Mouse (Mus musculus) urinary bladder, postnatal 36 days (tissue): ENCODE results near the gene Ckap2l.

ENCODE experiments used
- DNase-seq, 2 experiments: peaks; one replicate each; pipeline ENCODE4 v3.0.0; 2022; ENCODE audit warnings: low spot score in 2 of 2, mixed read lengths in 1 of 2

The Ckap2l gene

GRCm38 (mm10) chr2:129263073-129263472, 33.9 kb downstream of the Ckap2l start:
- no peak for DNase-seq

DNA sequence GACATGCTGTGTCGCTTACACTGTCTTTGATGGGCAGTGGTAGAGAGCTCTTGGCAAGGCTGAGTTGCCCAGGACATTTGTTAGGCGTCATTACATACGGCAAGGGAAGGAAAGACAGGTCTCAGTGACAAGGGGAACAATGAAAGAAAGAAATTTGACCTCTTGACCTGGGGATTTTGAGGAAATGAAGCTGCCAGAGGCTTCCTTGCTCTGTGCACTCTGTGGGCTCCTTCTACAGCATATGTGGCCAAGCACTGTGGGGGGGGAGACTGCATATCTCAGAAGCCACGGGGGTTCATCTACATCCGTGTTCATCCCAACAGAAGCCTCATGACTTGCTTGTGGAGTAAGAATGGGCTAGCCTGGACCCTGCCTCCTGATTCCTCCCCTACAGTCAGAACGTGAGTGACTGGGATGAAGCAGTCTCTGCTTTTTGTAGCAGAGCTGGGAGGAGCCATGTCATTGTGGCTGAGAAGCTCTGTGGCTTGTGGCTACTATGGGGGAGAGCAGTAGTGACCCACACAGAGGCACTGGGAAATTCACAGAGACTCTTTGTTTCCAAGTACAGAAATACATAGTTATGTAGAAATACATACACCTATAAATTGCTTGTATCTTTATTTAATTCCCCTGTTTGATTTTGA, 35.7 kb downstream of the Ckap2l start:
- no peak for DNase-seq

DNA sequence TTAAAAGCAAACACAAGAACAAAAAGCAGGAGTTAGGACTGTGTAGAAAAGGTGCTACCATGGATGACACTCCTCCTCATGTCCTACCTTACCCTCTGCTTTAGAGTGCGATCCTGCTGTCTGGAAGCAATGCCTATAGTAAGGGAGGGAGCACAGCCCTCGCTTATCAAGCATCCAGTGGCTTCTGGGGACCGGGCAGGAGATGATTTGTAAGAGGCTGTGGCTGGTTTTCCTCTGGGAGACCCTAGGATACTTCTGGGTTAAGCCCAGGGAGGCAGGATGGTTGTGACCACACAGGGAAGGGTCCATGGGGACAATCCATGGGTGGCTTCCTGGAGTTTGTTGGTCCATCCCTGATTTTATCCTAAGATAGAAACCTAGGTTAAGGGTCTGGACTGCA, 36.4 kb downstream of the Ckap2l start:
- DNase-seq: no peak

GRCm38 (mm10) chr2:129258475-129259211, 38.4 kb downstream of the Ckap2l start:
- peak; percentile 33 to 52 for DNase-seq

DNA sequence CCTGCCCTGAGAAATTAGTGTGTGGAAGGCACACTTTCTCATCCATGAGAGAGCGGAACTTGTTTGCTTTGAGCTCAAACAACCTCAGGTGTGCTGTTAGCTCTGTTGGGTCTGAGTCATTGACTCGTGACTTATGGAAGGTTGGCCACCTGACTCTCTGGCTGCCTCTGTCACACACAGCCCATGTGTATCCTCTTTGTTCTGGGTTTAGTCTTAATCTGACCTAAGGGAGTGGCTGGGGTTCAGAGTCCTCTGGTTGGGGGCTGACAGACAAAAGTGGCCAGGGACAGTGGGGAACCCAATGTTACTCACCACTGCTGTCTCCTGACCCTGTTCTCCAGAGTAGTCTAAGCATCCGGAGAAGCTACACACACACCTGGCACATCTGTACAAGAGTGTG, 39.0 kb downstream of the Ckap2l start:
- DNase-seq: no peak

GRCm38 (mm10) chr2:129256006-129256405, 41.0 kb downstream of the Ckap2l start:
- no peak for DNase-seq

DNA sequence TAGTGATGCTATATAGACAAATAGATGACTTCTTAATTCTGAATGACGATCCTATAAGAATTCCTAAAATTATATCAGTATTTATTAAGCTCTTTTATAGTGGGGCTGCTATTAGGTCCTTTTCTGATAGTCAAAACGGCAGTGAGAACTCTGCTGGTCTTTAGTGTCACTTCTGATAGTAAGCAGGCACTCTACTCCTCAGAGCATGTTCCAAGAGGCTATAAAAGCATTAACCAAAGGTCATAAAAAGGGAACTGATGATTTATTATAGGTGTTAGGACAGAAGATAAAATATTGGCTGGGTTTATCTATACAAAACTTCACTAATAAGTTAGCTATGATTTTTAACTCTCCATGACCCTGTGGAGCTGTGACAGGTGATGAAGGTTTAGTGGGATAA, 42.9 kb downstream of the Ckap2l start:
- no peak for DNase-seq

GRCm38 (mm10) chr2:129253631-129253970, 43.4 kb downstream of the Ckap2l start:
- no peak for DNase-seq

DNA sequence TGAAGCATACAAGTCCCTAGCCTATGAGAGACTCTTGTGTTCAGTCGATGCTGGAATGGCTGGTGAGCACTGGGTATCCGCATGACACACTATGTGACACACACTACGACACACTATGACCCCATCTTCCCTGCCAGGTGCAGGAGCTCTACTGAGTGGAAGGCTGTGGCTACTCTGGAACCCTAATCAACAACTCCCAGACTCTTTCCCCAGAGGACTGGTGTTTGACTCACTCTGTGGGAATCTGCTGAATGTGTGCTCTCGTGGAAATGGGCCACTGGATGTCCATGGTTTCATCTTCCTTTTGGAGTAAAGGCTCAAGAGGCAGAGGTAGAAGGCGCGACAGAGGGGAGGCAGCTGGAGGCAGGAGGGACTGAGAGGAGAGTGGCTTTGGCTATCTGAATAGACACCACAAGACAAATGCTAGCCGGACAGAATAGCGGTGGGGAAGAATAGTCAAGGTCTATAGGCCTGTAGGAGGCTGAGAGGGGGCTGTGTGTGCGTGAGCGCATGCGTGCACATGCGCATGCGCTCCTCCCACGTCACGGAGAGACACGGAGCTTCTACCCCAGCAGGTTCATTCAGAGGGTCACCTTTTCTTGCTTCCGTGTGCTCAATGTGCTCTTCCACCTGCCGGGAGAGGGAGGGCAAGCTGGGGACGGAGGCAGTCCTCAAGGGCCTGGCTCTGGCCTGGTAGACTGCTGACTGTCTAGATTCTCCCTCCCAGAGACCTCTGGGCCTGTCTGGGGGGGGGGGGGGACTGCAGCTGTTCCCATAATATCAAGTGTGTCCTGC, 44.0 kb downstream of the Ckap2l start:
- no peak for DNase-seq

DNA sequence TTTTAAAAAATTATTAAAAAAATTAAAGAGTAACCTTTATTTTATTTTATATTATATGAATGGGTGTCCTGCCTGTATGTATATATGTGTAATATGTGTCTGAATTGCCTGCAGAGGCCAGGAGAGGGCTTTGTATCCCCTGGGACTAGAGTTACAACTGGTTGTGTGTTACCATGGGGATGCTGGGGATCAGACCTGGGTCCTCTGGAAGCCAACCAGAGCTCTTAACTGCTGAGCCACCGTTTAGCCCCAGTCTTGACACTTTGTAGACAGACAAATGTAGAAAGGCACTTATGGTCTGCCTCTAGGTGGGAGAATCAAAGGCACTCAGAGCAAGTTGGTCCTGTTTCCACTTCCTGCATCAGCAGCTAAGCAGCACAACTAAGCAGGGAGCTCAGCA, 47.7 kb downstream of the Ckap2l start:
- no peak for DNase-seq

GRCm38 (mm10) chr2:129247707-129248121, 49.3 kb downstream of the Ckap2l start:
- no peak for DNase-seq

DNA sequence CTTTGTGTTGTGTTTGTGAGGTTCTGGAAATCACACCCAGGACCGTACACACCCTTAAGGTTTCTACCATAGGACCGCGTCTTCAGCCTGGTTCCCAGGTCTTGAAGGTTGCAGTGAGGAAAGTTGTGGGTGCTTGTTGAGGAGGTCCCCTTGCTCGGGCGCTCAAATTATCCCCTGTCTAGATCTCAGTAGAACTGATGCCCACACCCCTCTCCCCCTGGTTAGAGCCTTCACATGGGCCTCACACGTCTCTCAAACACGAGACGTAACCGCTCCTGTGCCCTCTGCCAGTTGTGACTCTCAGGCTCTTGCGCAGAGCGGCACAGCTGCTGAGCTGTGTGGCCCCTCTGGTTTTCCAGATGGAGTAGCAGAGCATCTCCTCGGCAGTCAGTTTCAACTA, 50.1 kb downstream of the Ckap2l start:
- DNase-seq: no peak

DNA sequence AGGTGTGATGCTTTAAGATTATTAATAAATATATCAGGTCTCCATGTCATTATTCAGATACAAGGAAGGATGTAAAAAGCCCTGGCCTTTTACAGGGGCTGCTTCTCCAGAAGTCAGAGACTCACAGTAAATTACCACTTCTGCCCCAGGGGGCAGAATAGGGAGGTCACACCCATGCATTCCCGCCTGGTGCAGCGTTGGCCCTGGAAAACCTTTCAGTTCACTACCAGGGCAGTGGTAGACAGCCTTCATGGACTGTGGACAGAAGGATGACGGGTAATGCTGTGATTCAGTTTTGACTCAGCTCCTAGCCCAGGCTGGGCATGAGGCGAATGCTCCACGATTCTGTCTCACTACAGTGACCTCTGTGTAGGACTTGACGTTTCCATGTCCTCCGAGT, 50.6 kb downstream of the Ckap2l start:
- DNase-seq: no peak

- DNase-seq: no peak
Measured at GRCm38 (mm10) chr2:129245618-129246017, 51.4 kb downstream of the Ckap2l start.

DNA sequence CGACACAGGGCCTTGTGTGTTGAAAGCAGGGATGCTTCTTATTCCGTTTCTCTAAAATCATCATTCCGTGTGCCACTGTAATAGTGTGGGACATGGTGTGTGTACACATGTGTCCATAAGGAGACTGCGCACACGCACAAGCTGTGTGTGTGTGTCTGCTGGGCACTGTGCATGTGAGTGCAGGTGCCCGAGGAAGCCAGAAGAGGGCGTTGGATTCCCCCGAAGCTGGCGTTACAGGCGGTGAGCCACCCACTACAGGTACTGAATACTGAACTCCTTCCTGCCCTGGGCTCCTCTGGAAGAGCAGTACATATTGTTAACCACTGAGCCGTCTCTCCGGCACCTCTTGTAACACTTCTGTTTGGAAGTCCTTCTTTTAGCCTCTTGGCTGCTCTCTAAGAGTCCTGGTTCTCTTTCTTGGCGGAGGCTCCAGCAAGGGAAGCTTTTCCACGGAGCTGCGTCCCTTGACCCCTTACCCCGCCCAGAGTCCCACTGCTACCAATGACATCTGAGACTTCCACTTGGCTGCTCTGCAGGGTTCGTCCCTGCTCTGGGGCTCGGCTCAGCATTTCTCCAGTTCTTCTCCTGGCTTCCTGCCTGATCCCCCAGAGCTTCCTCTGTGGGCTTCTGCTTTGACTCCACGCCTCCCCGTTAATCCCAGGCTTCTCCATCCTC, 52.4 kb downstream of the Ckap2l start:
- DNase-seq: peak in 1 of 2 experiments; percentile 8

DNA sequence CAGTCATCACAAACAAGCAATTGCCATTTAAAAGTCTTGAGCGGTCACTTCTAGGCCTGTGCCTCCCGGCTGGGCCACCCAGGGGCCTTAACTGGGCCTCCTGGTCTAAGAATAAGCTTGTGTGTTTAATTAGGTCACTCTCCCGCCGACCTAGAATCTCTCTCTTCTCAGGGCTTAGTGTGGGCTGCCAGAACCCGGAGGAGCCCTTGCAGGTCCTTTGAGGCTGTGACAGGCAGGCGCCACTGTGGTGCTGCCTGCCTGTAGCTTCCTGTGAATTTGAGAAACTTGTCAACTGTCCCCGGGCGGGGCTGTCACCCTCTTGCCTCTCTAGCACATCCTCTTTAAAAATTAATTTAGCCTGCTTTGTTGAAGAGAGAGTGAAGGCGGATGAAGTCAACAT, 53.2 kb downstream of the Ckap2l start:
- no peak for DNase-seq

GRCm38 (mm10) chr2:129243005-129243404, 54.0 kb downstream of the Ckap2l start:
- DNase-seq: no peak

DNA sequence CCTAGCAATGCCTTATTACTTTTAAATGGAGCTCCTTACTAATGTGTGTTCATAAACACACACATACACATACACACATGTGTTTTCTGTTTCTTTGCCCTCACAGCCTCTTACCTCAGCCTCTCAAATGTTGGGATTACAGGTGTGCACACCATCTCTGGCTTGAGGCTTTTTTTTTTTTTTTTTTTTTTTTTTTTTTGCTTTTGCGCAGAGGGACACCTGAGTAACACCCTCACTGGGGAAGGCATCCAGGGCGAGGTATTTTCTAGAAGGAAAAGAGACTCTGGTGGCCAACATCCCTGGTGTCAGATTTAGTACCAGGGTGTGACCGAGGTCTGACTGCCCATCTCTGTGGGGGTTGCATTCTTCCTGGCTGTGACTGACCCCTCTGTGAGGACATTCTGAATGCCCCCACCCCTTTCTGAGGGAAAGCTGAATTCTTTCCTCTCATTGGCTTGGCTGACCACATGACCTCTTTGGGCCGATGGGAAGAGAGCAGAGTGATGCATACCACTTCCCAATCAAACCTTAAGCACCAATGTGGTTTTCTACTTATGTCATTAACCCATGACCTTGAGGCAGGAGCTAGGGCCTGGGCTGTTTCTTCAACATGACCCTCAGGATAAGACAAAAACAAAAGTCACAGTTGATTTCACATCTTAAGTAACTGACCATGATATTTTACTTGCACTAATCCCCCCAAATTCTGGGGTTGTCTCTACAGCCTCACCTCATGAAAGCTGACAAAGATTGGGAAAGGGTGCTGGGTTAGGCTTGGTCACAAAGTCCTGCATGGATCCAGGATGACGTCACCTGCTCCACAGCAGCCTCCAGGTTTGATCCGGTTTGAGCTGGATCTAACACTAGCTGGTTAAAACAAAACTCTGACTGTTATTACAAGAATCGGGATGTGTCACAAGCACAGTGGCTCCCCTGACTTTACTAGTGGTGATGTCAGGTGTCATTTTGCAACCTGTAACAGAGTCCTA, 54.9 kb downstream of the Ckap2l start:
- DNase-seq: no peak

DNA sequence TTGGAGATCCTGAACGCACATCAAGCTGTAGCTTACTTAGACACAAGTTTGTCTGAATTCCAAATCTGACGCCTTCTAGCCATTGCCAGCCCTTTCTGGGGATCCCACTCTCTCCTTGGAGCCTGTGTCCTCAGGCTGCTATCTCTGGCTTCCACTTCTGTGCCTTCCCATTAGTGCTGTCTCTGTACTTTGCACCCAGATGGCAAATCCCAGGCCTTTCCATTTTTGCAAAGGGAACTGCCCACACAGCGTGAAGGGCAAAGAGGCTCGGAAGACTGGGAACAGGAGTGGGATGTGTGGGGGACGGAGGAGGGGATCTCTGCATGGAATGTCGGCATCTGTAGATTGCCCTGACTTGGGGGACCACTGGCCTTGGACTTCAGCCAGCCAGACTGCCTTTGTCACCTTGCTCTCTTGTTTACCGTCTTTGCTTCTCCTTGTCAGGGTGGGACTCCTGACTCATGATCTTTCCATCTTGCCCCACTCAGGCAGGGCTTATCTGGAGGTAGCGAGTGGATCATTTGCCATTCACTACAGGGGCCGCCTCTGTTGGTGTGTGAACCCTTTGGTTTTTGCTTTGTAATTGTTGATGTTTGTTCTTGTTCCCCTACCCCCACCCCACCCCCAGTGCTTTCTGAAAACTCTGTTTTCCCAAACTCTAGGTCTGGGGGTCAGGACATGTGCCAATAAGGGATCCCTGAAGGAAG, 56.1 kb downstream of the Ckap2l start:
- no peak for DNase-seq

GRCm38 (mm10) chr2:129236526-129236925, 60.5 kb downstream of the Ckap2l start:
- DNase-seq: no peak
